Mouse (Mus musculus) cerebellum, adult 11 months (tissue): ENCODE measurements around the gene 1190005I06Rik.

ENCODE experiments used
- DNase-seq: peaks from one replicate; pipeline ENCODE4 v3.0.0; 2022

The 1190005I06Rik gene

GRCm38 (mm10) chr8:120619235-120620180 lies 27.9 kb downstream of the 1190005I06Rik start:
- no peak for DNase-seq

GRCm38 (mm10) chr8:120618110-120618509 lies 29.3 kb downstream of the 1190005I06Rik start:
- DNase-seq: peak; percentile 54

GRCm38 (mm10) chr8:120616663-120617626 lies 30.5 kb downstream of the 1190005I06Rik start:
- no peak for DNase-seq

GRCm38 (mm10) chr8:120614491-120614890 lies 32.9 kb downstream of the 1190005I06Rik start:
- DNase-seq: no peak

- DNase-seq: no peak
Measured at GRCm38 (mm10) chr8:120610824-120611223, 36.6 kb downstream of the 1190005I06Rik start.

- DNase-seq: peak; percentile 68
Measured at GRCm38 (mm10) chr8:120607885-120608284, 39.5 kb downstream of the 1190005I06Rik start.

GRCm38 (mm10) chr8:120607460-120607859 lies 40.0 kb downstream of the 1190005I06Rik start:
- DNase-seq: no peak

- no peak for DNase-seq
Measured at GRCm38 (mm10) chr8:120602672-120603071, 44.8 kb downstream of the 1190005I06Rik start.

- peak; percentile 79 for DNase-seq
Measured at GRCm38 (mm10) chr8:120599504-120599903, 47.9 kb downstream of the 1190005I06Rik start.

- peak; percentile 60 for DNase-seq
Measured at GRCm38 (mm10) chr8:120598579-120598978, 48.9 kb downstream of the 1190005I06Rik start.

GRCm38 (mm10) chr8:120595963-120596362 lies 51.5 kb downstream of the 1190005I06Rik start:
- DNase-seq: peak; percentile 59

- DNase-seq: no peak
Measured at GRCm38 (mm10) chr8:120594571-120594970, 52.9 kb downstream of the 1190005I06Rik start.

GRCm38 (mm10) chr8:120591587-120592292 lies 55.7 kb downstream of the 1190005I06Rik start:
- no peak for DNase-seq

GRCm38 (mm10) chr8:120589921-120590320 lies 57.5 kb downstream of the 1190005I06Rik start:
- DNase-seq: no peak

- DNase-seq: peak; percentile 99
Measured at GRCm38 (mm10) chr8:120588908-120589771, 58.3 kb downstream of the 1190005I06Rik start, which contains the start of gene Gins2. Gins2 (minus strand) TSS chr8:120589304.

- no peak for DNase-seq
Measured at GRCm38 (mm10) chr8:120585521-120585920, 61.9 kb downstream of the 1190005I06Rik start.

GRCm38 (mm10) chr8:120581811-120582210 lies 65.6 kb downstream of the 1190005I06Rik start:
- DNase-seq: no peak

GRCm38 (mm10) chr8:120581329-120581728 lies 66.1 kb downstream of the 1190005I06Rik start:
- no peak for DNase-seq

- no peak for DNase-seq
Measured at GRCm38 (mm10) chr8:120580336-120581000, 67.0 kb downstream of the 1190005I06Rik start.

GRCm38 (mm10) chr8:120577821-120578220 lies 69.6 kb downstream of the 1190005I06Rik start:
- no peak for DNase-seq

GRCm38 (mm10) chr8:120575801-120576200 lies 71.6 kb downstream of the 1190005I06Rik start:
- DNase-seq: no peak
